Mouse (Mus musculus) small intestine, adult 2 months (tissue): ENCODE results near the gene Dapk1.

Experiments used
- CTCF ChIP-seq: fragments of 200-500 bp; IDR thresholded peaks from 2 replicates; pipeline ENCODE4 v1.5.1; 2012; ENCODE audit warnings: low read depth, mild to moderate bottlenecking, control low read depth, inconsistent platforms, low read length, moderate library complexity, mixed read lengths; ENCODE audit not compliant: insufficient replicate concordance, insufficient read length; ENCODE audit errors: extremely low read depth
- POLR2A ChIP-seq: fragments of 200-500 bp; IDR thresholded peaks from 2 replicates; pipeline ENCODE4 v1.6.1; 2012; ENCODE audit warnings: low read depth, mild to moderate bottlenecking, control low read depth, inconsistent platforms, low read length, moderate library complexity

- TF ChIP-seq CTCF (no peak), POLR2A (no peak)
These were observed 90.2 kb downstream of the Dapk1 start for GRCm38 (mm10) chr13:60691940-60692339.
